Mouse (Mus musculus) erythroblast, embryonic 14.5 days (primary cell): ENCODE measurements around the gene Nme8. TPM values are rescaled to one million over a fixed set of nuclear protein-coding genes. Genes with fewer than 3 reads are reported as not detected.

Source experiments
- H3K27me3 ChIP-seq: 2 replicates; pipeline ENCODE4 v1.6.1; 2012; ENCODE audit warnings: inconsistent platforms; ENCODE audit not compliant: control insufficient read depth
- H3K36me3 ChIP-seq: 2 replicates; pipeline ENCODE4 v1.6.1; 2012; ENCODE audit warnings: mild to moderate bottlenecking, inconsistent platforms; ENCODE audit not compliant: control insufficient read depth
- H3K4me1 ChIP-seq: 2 replicates; pipeline ENCODE4 v1.6.1; 2012; ENCODE audit warnings: inconsistent platforms; ENCODE audit not compliant: control insufficient read depth
- H3K4me3 ChIP-seq: replicated peaks from 2 replicates; pipeline ENCODE3; 2012; ENCODE audit warnings: moderate library complexity, mild to moderate bottlenecking, inconsistent platforms
- H3K9me3 ChIP-seq: 2 replicates; pipeline ENCODE4 v1.6.1; 2012; ENCODE audit warnings: low read length, inconsistent platforms, mixed read lengths; ENCODE audit not compliant: control insufficient read depth
- GATA1 ChIP-seq: IDR thresholded peaks from 2 replicates; pipeline ENCODE4 v1.6.1; 2012; ENCODE audit warnings: low read length, inconsistent platforms, mixed read lengths
- TAL1 ChIP-seq: IDR thresholded peaks from 3 replicates; pipeline ENCODE4 v1.6.1; 2012; ENCODE audit warnings: low read length, inconsistent platforms, mixed read lengths
- polyA plus RNA-seq: library from polyadenylated mRNA; stranded (reverse); fragments of >175 nt; gene quantifications from 2 replicates; pipeline ENCODE4 v1.2.3, GENCODE M21; 2012

Gene Nme8
- polyA plus RNA-seq, 1 experiment = not detected

DNA sequence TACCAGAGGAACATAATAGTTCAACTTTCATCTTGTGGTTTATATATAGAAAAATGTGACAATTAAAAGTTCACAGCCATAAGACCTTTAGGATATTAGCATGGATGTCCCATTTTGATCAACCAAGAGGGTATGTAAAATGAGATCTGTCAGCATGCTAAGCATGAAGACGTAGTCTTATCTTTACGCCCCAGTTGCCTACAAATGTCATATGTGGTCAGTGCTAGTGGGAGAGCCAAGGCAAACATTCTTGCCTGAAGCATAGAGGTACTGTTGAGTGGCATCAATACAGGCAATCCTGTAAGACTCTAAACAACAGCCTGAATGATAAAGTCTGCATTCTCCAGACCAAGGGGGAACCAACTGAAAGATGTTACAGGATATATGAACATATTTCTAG lies 45.2 kb downstream of the Nme8 start:
- no peaks in the 10 kb centered on the region; the same call in 1 of the 2 replicates for H3K36me3 ChIP-seq
- no peaks in the 10 kb centered on the region for H3K27me3 ChIP-seq
- H3K4me3 ChIP-seq = no peak overlapping the region
- no peaks in the 10 kb centered on the region for H3K9me3 ChIP-seq
- TF ChIP-seq GATA1 (no peak), TAL1 (no peak)
- peaks cover 49% of the 10 kb centered on the region for H3K4me1 ChIP-seq

DNA sequence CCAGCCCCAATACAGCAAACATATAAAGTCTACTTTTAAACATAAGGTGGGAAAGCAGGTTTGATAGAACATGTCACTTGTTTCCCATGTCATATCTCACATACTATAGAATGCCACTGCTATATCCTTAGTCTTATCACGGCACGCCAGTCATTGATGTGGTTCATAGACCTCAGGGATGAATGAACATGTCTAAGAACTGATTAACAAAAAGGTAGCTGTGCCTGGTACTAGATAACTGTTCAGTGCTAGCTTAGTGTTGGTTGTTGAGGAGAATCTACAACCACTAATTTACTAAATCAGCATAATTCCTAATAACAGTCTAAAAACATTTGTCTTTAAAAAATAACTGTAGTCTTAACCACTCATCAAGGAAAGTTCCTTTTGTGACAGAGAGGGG lies 47.8 kb downstream of the Nme8 start:
- TF ChIP-seq GATA1 = peak; percentile 84
- TF ChIP-seq TAL1 = peak; percentile 82
- no peaks in the 10 kb centered on the region; the same call in 1 of the 2 replicates for H3K36me3 ChIP-seq

DNA sequence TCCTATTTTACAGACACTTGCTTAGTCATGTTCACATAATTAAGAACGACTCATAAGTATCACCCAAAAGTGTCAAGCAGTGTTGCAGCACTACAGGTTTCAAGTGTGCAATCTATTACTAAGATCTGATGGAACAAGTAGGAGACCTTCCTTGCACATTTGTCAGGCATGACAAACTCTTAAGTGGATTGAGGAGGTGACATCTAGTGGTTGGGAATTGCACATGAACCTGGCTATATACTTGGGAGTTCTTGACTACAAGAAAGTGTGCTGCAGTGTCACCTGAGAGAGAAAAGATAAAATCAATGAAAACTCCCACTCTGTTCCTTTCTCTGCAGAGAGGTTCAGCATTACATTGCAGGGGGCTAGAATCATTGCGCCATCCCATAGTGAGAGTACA lies 53.4 kb downstream of the Nme8 start:
- Histone ChIP-seq H3K4me1 (peaks cover 13% of the 10 kb centered on the region), H3K4me3 (no peak overlapping the region), H3K27me3 (0 out of 2 replicates have a peak, but pooled peaks cover 5% of the 10 kb centered on the region), H3K9me3 (no peaks in the 10 kb centered on the region), H3K36me3 (no peaks in the 10 kb centered on the region)
- no peak for TF ChIP-seq GATA1

More for the DNA sequence above, 47.8 kb downstream of the Nme8 start:
- H3K4me1 ChIP-seq = peaks cover 49% of the 10 kb centered on the region
- peak overlapping the region; percentile 10 for H3K4me3 ChIP-seq
- H3K9me3 ChIP-seq = no peaks in the 10 kb centered on the region
- H3K27me3 ChIP-seq = no peaks in the 10 kb centered on the region

DNA sequence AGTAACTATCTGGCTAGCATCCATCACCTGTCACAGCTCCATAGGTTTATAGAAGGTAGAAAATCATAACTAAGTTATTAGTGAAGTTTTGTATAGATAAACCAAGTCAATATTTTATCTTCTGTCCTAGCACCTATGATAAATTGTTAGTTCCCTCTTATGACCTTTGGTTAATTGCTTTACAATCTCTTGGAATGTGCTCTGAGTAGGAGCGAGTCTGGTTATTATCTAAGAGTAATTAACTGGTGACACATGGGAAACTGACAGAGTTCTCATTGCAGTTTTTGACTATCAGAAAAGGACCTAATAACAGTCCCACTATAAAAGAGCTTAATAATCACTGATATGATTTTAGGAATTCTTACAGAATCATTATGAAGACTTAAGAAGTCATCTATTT lies 54.1 kb downstream of the Nme8 start:
- Histone ChIP-seq H3K36me3 (no peaks in the 10 kb centered on the region), H3K9me3 (no peaks in the 10 kb centered on the region), H3K4me3 (no peak overlapping the region), H3K4me1 (peaks cover 6% of the 10 kb centered on the region), H3K27me3 (0 out of 2 replicates have a peak, but pooled peaks cover 5% of the 10 kb centered on the region)
- TF ChIP-seq TAL1 = no peak
- TF ChIP-seq GATA1 = no peak

DNA sequence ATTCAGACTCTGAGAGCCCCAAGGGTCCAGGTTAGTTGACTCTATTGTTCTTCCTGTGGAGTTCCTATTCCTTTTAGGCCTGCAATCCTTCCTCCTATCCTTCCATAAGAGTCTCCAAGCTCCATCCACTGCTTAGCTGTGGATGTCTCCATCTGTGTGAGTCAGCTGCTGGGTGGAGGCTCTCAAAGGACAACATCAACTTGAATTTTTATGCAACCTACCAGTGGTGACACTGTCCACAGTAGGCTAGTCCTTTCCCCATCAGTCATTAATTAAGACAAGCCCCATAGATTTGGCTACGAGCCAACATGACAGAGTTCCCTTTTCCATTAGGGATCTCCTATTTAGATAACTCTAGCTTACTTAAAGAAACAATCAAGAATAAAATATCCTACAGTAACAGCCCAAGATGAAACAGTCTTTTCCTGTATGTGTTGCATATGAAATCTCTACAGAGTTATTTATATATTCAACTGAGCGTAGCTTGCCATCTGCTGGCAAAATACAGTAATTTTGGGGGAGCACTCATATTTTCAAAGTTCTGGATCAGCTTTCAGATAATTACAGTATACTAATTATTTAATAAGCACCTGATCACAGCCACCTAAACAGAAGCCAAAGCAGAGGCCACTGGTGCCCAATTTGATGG lies 57.3 kb downstream of the Nme8 start:
- Histone ChIP-seq H3K36me3 (no peaks in the 10 kb centered on the region), H3K4me1 (no peaks in the 10 kb centered on the region), H3K4me3 (no peak overlapping the region), H3K27me3 (0 out of 2 replicates have a peak, but pooled peaks cover 5% of the 10 kb centered on the region), H3K9me3 (no peaks in the 10 kb centered on the region)
- TF ChIP-seq TAL1 = no peak
- TF ChIP-seq GATA1 = no peak

DNA sequence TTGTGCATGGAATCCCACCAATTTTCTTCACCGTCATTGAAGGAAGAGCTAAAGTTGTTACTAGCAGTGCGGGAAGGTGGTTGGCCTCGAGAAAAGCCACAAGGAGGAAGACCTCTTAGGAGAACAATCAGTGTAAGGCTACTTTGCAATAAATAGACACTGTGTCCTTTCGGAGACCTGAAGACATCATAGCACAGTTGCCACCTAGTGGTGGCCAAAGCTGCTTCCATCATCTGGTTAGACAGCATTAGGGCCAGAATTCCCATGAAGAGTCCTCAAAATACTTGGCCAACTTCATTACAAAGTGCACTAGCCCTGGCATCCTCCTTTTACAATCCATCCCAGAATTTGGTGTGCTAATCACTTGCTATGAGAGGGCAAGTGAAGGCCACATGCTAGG lies 61.5 kb downstream of the Nme8 start:
- H3K27me3 ChIP-seq = no peaks in the 10 kb centered on the region
- no peak overlapping the region for H3K4me3 ChIP-seq
- H3K4me1 ChIP-seq = peaks cover 2% of the 10 kb centered on the region
- no peaks in the 10 kb centered on the region for H3K9me3 ChIP-seq
- no peaks in the 10 kb centered on the region for H3K36me3 ChIP-seq
- TF ChIP-seq GATA1 (no peak), TAL1 (no peak)

DNA sequence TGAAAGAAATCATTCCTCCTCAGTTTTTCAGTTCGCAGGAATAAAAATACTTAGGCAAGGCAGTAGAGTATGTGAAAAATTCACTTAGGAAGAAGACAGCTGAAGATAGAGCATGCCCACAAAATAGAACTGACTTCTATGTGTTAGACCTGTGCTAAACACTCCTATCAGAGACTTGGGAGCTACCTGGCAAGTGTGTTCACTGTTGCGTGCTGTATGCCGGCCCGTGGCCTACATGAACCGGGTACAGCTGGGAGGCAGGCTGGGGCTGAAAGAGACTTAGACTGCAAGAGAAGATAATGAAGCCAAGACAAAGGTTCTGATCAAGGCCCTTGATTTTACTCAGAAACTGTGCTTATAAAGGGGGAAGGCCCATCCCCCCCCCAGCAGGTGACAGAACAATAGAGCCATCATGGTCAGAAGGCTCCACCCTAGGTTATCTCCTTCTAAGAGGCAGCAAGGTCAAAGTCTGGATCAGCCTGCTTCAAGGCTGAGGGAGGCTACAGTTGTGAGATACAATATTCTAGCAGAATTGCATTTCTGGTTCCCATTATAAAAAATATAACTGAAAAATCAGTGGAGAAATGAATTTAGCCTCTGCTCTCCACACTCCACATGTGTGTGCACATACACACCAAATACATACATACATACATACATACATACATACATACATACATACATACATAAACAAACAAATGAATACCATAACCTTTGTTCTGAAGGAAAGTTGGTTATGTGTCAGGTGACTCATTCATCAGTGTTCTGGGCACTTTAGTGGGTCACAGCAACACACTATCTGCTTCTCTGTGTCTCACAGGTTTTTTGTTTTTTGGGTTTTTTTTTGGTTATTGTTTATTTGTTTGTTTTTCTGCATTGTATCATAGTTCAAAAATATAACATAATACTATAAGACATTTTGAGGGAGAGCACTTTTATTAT lies 66.6 kb downstream of the Nme8 start:
- H3K4me3 ChIP-seq = no peak overlapping the region
- H3K4me1 ChIP-seq = peaks cover 22% of the 10 kb centered on the region
- no peaks in the 10 kb centered on the region for H3K27me3 ChIP-seq
- no peaks in the 10 kb centered on the region for H3K36me3 ChIP-seq
- TF ChIP-seq TAL1 = no peak
- TF ChIP-seq GATA1 = no peak
- H3K9me3 ChIP-seq = no peaks in the 10 kb centered on the region

DNA sequence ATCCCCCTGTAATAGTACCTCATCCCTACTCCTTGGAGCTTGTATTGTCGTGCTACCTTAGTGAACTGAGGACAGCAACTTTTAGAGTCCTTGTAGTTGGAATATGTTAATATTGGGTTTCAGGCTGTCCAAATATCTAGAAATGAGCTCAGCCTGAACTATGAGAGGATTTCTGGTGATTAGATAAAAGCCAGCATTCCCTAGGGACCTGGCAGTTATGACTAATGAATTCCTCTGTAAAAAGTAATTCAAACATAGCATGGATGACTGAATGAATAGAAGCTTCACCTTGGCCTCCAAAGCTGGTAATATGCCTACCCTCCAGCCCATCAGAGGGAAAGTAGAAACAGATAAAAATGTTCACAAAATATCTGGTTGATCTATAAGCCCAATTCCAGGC lies 71.1 kb downstream of the Nme8 start:
- no peak for TF ChIP-seq TAL1
- no peak for TF ChIP-seq GATA1
- no peaks in the 10 kb centered on the region for H3K9me3 ChIP-seq

DNA sequence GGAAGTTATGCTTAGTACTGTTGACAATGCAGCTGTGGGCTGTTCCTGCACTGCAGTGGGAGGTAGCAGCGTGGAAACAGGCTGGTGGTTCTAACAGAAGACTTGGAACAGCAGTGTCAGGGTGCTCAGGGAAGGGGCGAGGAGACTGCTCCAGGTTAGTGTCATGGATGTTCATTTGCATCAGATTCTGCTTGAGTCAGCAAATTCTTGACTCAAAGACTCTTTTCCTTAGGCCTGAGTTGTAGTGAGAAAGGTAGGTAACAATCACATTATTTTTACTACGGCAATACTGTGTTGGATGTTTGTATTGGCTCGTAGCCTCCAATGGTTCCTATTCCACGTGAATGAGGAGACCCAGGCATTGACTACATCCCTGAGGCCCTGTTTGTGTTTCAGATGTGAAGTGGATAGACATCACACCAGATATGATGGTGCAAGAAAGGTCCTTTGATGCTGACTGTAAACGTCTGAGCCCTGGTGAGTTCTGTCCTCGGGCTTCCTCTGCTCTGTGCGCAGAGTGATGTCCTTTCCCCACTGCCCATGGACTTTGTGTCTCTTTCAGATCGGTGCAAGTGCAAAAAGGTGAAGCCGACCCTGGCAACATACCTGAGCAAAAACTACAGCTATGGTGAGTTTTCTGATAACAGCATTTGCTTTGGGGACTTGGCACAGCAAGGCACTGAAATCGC lies 72.8 kb downstream of the Nme8 start:
- Histone ChIP-seq H3K4me3 (no peak overlapping the region), H3K27me3 (peaks cover 45% of the 10 kb centered on the region), H3K36me3 (no peaks in the 10 kb centered on the region), H3K9me3 (no peaks in the 10 kb centered on the region), H3K4me1 (peaks cover 20% of the 10 kb centered on the region)
- TF ChIP-seq TAL1 (no peak), GATA1 (no peak)

More for the DNA sequence above, 71.1 kb downstream of the Nme8 start:
- no peak overlapping the region for H3K4me3 ChIP-seq
- H3K4me1 ChIP-seq = peaks cover 33% of the 10 kb centered on the region
- no peaks in the 10 kb centered on the region for H3K36me3 ChIP-seq
- peaks cover 33% of the 10 kb centered on the region for H3K27me3 ChIP-seq
